Mouse (Mus musculus) B cell, adult 2 months (primary cell): ENCODE measurements around the gene Olfr1335.
"Not testable (repeated sequence)": the region's sequence is repeated elsewhere in the genome, so short reads cannot be mapped to it uniquely, and the experiment has no call there.

Source experiments
- DNase-seq, 2 experiments: peaks; one replicate each; pipeline ENCODE4 v3.0.0; 2022

Gene Olfr1335

GRCm38 (mm10) chr4:118809844-118810243 lies at the start of gene Olfr1335:
Gene Olfr1335 (minus strand): TSS chr4:118809944.
- no peak for DNase-seq

- no peak for DNase-seq
Observed at GRCm38 (mm10) chr4:118836179-118836578, 26.4 kb upstream of the Olfr1335 start, which contains the start of gene Olfr1333. Gene Olfr1333 (minus strand): TSS chr4:118836279.

GRCm38 (mm10) chr4:118818921-118819320 lies 9.2 kb upstream of the Olfr1335 start:
- DNase-seq = no peak

GRCm38 (mm10) chr4:118792796-118793195 lies 16.9 kb downstream of the Olfr1335 start:
- DNase-seq = not testable (repeated sequence)

- DNase-seq = no peak
Observed at GRCm38 (mm10) chr4:118782486-118782885, 27.3 kb downstream of the Olfr1335 start, which contains the start of gene Olfr1337. Gene Olfr1337 (minus strand): TSS chr4:118782586.
